In the genomic region with DNA sequence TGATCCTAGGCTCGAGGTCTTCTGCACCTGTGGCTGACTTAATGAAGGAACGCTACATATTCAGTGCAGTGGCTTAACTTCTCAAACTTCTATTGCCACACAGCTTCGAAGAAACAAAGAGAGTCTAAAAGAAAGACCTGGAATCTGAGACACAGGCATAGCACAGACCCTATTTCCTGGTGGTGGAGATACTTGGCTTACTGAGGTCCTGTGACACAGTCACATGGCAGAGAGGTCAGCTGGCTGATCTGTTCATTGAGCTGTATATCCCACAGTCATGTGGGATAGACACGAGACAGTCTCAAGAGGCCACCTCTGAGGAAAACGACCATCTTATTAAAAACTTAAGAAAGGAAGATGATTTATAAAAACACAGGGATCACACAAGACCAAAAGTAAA, we compare ENCODE assay signal across 23 mouse cellular contexts.
"Had no signal": no experiment of that assay in that cellular context is flagged by ENCODE, and none has a peak within 500 bp of the region (broad histone marks: within the 10 kb centered on the region; RNA-seq: fewer than 3 reads in every experiment).

No protein-coding gene starts in this region.

- H3K4me3 ChIP-seq: heart, adult 2 months; heart, embryonic 13.5 days; heart, embryonic 15.5 days; hindbrain, embryonic 13.5 days; hindbrain, embryonic 15.5 days; layer of hippocampus, adult 2 months; left cerebral cortex, adult 2 months; limb, embryonic 10.5 days; limb, embryonic 12.5 days had no signal

- H3K9ac ChIP-seq: heart, embryonic 13.5 days; heart, embryonic 15.5 days; hindbrain, embryonic 13.5 days; hindbrain, embryonic 15.5 days; limb, embryonic 12.5 days had no signal

- DNase-seq: gastrocnemius, postnatal 14 days; gastrocnemius, postnatal 36 days; heart, adult 11 months; heart, adult 2 months; heart, postnatal 14 days; heart, postnatal 36 days; kidney, adult 11 months; kidney, adult 2 months; kidney, adult 9 months; kidney, postnatal 10 days; kidney, postnatal 25 days; kidney, postnatal 4 days had no signal

- H3K27ac ChIP-seq: heart, adult 2 months; heart, embryonic 13.5 days; heart, embryonic 15.5 days; hindbrain, embryonic 15.5 days; hindbrain, postnatal 0 days; layer of hippocampus, adult 2 months; left cerebral cortex, adult 2 months; limb, embryonic 10.5 days; limb, embryonic 12.5 days had no signal

- H3K4me2 ChIP-seq: heart, embryonic 11.5 days; heart, embryonic 13.5 days; heart, embryonic 15.5 days; hindbrain, embryonic 13.5 days; hindbrain, embryonic 15.5 days; limb, embryonic 12.5 days had no signal

- ATAC-seq: hindbrain, postnatal 0 days; intestine, embryonic 16.5 days had no signal

- H3K9me3 ChIP-seq: heart, embryonic 13.5 days; heart, embryonic 15.5 days; hindbrain, embryonic 13.5 days; hindbrain, embryonic 15.5 days; limb, embryonic 10.5 days; limb, embryonic 12.5 days had no signal

- H3K36me3 ChIP-seq: heart, embryonic 13.5 days; heart, embryonic 15.5 days; hindbrain, embryonic 13.5 days; hindbrain, embryonic 15.5 days; limb, embryonic 10.5 days; limb, embryonic 12.5 days had no signal

- H3K27me3 ChIP-seq: heart, embryonic 13.5 days; heart, embryonic 15.5 days; hindbrain, embryonic 13.5 days; hindbrain, embryonic 15.5 days; limb, embryonic 12.5 days had no signal
